Mouse (Mus musculus) thymus, postnatal 14 days (tissue): ENCODE measurements around the gene Rdh16.
A peak's percentile ranks its signal among the peaks of the same experiment; 100 is the strongest.
"Not testable (repeated sequence)": the region's sequence is repeated elsewhere in the genome, so short reads cannot be mapped to it uniquely, and the experiment has no call there.

Experiments used
- DNase-seq: peaks from one replicate; pipeline ENCODE4 v3.0.0; 2021

Rdh16 gene

DNA sequence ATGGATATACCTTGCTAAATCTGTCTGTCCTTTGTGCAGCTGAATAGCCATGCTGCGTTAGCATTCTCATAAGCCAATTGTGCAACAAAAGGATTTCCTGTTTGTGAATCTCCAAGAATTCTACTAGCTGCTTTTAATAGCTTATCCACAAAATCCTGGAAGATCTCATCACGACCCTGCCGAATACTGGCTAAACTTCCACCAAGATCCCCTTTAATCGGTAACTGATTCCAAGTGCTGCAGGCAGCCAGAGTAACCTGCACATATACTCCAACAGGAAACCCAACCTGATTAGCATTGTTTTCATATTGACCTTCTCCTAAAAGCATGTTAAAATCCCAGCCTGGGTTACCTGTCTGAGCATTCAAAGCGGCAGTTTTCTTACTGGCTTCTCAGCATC lies 34.3 kb downstream of the Rdh16 start:
- no peak for DNase-seq

DNA sequence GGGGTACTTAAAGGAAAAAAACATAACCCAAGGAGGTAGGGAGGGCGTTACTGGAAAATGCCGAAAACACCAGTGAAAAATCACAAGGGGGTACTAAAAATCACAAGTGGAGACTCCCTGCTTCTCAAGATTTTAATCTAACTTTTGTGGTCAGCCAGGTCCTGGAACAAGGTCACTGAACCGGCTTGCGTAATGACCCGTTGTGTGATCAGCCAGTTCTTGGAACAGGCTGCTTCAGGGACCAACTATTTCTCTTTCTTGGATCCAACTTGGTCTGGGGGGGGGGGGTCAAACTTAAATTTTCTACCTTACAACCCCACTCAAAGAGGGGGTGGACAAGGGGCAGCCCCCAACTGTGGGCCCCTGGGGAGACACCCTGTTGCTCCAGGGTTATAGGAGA lies 36.8 kb downstream of the Rdh16 start:
- not testable (repeated sequence) for DNase-seq

DNA sequence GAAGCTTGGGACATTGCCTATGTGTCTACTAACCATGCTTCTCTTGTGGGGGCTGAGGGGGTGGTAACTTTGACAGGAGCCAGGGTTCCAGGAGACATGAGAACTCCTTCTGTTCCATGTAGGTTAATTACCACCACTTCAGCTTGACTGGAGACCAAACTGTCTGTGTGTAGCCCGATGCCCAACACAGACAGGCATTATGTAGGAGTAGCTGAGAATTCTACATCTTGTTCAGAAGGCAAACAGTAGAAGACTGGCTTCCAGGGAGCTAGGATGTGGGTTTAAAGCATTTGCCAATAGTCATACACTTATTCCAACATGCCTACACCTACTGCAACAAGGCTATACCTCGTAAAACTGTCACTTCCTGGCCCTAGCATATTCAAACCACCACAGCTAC lies 37.6 kb downstream of the Rdh16 start:
- DNase-seq, result no peak

DNA sequence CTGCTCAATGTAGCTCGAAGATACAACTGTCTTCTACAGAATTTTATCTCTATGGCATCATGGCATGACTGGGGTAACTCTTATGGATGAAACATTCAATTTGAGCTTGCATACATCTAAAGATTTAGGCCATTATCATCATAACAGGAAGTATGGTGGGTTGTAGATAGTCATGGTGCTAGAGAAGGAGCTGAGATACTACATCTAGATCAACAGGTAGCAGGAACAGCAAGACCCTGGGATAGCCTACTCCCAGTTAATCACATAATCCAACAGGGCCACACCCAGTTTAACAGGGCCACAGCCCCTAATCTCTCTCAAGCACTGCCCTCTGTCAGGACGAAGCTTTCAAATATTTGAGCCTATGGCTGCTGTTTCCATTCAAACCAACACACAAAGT lies 39.8 kb downstream of the Rdh16 start:
- no peak for DNase-seq

DNA sequence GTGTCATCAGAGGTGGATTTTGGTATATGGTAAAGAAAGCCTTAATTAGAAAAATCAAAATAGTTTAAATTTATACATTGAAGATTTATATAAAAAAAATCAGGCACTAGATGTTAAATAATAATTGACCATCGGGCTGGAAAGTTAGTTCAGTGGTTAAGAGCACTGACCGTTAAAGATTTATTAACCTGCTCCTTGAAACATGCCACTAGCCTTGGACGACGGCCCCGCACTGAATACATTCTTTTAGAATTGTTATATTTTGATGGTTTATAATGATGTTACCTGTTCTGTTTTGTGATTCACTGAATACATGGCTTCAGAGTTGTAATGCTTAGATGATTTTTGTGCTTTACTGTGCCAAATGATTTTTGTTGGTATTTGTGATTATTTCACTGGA lies 45.0 kb downstream of the Rdh16 start:
- DNase-seq, result not testable (repeated sequence)

DNA sequence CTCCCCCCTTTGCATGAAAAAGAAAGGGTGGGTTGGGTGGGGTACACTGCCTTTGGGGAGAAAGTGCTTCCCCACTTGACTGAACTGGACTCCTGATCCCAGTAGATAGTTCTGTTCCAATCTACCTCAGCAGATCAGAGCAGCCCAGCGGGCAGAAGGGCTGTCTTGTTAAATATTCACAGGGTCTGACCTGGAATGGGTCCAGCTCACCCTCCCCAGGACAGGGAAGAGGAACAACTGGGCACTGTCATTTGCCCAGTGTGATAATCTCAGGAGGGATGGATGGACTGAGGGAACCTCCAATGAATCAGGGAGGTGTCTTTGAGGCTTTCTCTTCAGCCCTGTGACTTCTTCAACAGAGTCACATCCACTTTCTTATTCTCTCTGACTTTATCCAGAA lies 47.1 kb downstream of the Rdh16 start:
- DNase-seq, result no peak

DNA sequence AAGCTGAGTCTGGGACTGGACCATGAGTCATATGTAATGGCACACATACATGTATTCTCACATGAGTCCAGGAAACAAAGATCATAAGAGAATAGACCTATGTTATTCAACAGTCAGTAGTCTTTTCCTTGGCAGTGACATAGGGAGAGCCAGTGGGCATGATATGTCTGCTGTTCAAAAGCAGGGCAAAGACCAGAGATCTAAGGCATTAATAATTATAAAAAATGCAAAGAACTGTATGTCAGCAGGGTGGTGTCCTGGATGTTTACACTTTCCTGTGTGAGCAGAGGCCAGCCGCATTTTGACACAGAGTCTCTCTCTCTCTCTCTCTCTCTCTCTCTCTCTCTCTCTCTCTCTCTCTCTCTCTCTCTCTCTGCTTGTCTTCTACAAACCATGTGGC lies 48.7 kb downstream of the Rdh16 start, which contains the start of gene Rdh19:
Rdh19 (plus strand) TSS at position 301 of the 400 bp plus-strand sequence.
- DNase-seq, result no peak

DNA sequence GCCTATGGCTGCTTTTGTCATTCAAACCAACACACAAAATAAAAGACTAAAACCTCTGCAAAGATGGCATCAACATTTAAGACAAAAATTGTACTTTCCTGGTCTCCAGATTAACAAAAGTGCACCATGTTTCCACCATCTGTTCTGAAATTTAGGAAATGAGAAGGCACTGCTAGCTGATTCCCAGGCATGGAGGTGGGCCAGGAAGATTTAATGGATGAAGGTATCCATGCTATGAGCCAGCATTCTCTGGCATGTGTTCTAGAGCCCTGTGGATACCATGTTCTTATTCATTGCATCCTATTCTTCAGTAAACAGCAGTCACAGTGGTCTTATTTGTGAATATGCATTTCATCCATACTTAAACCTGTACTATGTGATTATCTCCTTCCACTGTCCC lies 55.4 kb downstream of the Rdh16 start:
- DNase-seq, result no peak

DNA sequence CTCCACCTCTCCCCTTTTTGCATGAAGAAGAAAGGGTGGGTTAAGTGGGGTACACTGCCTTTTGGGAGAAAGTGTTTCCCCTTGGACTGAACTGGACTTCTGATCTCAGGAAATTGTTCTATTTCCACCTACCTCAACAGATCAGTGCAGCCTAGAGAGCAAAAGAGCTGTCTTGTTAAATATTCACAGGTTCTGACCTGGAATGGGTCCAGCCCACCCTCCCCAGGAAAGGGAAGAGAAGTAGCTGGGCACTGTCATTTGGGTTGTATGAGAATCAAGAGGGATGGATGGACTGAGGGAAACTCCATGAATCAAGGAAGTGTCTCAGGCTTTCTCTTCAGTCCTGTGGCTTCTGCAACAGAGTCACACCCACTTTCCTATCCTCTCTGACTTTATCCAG lies 64.0 kb downstream of the Rdh16 start:
- DNase-seq, result no peak

DNA sequence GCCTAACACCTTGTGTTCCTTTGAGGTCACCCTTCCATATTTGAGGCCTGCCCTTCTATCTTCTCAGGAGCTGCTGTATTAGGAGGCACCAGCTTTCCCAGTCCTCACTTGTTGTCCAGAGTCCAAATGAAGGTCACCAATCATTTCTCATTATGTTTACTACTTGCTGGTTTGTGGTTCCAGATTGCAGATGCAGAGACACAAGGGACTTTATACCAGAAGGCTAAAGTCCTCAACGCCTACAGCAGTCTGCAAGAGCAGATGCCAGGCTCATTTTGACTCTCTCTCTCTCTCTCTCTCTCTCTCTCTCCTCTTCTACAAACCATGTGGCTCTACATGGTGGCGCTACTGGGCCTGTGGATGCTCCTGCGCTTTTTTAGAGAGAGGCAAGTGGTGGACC lies 65.3 kb downstream of the Rdh16 start, which contains the start of gene Rdh16f2:
Rdh16f2 (plus strand) TSS at position 243 of the 400 bp plus-strand sequence.
- DNase-seq, result no peak

DNA sequence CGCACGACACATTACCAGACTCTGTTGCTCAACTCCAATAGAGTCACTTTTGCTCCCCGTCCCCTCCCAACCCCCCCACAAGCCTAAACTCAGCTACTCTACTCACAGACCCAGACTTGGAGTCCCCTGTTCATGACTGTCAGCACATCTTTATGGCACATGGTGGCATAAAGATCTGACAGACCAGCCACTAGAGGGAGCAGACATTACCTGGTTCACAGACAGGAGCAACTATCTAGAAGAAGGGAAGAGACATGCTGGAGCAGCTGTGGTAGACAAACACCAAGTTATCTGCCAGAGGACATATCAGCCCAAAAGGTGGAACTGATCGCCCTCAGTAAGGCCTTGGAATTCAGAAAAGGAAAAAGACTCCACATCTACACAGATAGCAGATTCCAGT lies 71.5 kb downstream of the Rdh16 start:
- DNase-seq, result peak; percentile 28

DNA sequence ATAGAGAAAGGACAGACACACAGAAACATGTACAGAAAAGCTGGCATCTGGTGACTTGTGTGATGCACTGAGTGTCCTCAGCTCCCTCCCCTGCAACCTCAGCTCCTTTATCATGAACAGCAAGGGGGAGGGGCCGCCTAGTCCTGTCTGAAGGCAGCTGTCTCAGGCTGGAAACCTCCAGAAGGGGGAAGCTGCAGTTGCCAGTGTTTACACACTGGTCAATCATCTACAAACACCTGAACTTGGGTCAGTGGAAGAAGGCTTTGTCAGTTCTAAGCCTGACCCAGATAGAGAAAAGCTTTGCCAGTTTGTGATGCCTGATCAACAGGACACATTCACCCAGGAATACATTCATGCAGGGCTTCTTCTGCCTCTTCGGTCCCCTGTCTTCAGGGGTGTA lies 76.7 kb downstream of the Rdh16 start:
- no peak for DNase-seq

DNA sequence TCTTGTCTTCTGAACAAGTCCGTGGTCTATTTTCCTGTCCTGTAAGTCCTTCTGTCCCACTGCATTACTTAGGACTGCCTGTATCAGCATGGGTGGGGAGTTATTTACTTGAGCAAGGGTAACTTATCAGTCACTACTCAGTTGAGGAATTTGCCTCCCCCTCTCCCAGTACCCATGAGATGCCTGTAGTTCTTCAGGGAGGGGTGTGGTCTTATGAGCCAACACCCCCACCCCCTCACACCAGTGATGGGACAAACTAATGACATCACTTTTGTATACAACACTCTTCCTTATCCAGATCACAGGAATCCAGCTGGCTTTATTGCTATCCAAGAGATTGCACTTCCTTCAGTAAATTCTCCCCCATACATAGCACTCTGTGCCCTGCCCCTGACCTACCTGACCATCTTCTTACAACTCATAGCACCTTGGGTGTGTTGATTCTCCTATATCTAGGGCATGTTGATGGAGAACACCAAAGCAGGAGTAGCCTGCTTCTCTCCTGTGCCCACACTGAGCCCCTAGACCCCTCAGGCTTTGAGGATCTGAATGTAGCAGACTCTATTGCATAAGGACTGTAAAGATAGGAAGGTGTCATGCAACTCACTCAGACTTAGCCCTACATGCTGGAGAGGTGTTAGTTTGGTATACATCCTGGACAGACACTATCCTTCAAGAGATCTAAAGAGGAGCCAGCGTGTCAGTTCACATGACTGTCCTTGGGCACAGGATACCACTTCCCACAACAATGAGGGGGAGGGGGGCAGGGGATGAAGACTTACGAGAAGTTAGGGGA lies 77.5 kb downstream of the Rdh16 start:
- DNase-seq, result no peak

DNA sequence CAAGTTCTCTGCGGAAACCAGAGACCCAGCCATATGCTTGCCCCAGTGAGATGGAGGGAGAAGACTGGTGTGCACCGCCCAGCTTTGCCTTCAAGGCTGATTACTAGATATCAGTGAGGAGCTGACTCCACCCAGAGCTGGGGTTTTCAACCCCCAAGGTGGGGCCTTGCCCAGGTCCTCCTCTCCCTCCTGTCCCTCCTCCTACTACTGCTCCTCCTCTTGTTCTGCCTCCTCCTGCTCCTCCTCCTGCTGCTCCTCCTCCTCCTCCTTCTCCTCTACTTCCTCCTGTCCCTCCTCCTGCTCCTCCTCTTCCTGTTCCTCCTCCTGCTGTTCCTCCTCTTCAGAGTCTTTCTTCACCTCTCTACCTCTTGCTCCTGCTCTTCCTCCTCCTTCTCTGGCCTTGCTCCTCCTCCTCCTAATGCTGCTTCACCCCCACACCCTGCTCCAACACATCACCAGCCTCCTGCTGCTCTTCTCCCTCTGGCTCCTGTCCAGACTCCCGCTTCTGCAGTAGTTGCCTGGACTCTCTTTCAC lies 78.3 kb downstream of the Rdh16 start:
- no peak for DNase-seq

DNA sequence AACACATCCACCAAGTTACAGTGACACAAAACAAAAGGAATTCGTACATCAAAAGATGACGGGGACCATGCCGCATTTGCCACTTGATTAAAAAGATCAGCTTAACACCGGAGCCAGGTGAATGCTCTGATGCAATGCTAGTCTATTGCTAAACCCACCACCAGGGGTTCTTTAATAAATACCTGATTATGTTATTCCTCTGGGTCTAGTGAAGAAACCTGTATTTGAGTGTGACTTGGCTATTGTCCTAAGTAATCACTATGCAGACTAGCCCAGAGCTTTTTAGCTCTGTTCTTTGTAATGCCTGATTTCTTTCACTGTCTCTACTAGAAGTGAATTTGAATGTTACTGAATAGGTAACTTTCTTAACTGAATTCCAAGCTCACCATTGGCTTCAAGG lies 80.1 kb downstream of the Rdh16 start:
- DNase-seq, result no peak

DNA sequence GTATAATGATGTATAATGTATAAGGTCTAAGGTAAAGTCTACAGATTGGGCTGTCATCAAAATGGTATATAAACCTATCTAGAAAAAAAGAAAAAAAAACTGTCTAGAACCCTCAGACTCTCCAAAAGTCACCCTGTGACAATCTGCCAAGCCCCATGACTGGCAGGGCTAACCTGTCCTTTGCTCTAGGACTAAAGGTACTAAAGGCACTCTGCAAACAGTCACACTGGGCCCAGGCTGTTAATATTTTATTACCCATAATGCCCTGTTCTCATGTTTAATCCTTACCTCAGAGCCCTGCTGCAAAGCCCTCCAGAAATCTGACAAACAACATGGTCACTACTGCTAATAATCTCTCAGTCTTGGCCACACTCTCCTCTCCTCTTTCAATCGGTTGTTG lies 85.6 kb downstream of the Rdh16 start:
- no peak for DNase-seq

DNA sequence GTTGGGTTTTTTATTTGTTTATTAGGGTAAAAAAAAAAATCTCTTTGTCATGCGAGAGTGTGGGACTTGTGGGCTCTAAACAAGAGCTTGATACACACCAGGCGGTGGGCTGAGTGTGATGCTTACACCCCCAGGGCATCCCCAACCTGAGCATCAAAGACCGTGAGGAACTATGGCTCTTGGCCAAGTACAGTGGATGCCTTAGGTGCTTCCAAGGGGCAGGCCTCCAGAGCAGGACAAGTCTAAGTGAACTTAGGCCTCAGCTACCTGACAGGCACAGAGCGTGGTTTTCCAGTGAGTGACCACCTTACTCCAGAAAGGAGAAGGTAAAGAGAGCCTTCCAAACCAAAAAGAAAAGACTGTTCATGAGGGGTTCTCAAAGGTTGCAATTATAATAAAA lies 86.0 kb downstream of the Rdh16 start:
- no peak for DNase-seq

DNA sequence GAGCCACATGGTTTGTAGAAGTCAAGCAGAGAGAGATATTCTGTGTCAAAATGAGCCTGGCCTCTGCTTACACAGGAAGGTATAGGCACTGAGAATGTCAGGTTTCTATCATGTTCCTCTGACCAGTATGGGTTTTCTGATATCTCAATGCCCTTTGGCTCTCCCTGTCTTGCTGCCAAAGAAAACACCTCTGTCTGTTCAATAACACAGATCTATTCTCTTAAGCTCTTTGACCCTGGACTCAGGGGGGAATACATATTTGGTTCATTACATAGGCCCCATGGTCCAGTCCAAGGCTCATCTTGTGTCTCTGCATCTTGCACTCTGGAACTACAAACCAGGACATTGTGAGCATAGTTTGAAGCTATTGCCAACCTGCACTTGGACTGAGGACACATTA lies 87.7 kb downstream of the Rdh16 start, which contains the start of gene Rdh7:
Rdh7 (minus strand) TSS at position 213 of the 400 bp plus-strand sequence.
- no peak for DNase-seq

DNA sequence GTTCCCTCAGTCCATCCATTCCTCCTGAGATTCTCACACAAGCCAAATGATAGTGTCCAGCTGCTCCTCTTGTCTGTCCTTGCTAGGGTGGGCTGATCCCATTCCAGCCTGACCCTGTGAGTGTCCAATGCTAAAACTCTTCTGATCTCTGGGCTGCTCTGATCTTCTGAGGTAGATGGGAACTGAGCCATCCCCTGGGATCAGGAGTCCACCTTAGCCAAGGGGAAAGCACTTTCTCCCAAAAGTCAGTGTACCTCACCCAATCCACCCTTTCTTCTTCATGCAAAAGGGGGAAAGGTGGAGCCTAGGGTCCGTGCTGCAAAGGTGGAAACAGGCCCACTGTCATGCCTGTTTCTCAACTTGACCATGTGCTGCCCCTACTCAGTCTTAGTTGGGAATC lies 90.5 kb downstream of the Rdh16 start:
- DNase-seq, result no peak

DNA sequence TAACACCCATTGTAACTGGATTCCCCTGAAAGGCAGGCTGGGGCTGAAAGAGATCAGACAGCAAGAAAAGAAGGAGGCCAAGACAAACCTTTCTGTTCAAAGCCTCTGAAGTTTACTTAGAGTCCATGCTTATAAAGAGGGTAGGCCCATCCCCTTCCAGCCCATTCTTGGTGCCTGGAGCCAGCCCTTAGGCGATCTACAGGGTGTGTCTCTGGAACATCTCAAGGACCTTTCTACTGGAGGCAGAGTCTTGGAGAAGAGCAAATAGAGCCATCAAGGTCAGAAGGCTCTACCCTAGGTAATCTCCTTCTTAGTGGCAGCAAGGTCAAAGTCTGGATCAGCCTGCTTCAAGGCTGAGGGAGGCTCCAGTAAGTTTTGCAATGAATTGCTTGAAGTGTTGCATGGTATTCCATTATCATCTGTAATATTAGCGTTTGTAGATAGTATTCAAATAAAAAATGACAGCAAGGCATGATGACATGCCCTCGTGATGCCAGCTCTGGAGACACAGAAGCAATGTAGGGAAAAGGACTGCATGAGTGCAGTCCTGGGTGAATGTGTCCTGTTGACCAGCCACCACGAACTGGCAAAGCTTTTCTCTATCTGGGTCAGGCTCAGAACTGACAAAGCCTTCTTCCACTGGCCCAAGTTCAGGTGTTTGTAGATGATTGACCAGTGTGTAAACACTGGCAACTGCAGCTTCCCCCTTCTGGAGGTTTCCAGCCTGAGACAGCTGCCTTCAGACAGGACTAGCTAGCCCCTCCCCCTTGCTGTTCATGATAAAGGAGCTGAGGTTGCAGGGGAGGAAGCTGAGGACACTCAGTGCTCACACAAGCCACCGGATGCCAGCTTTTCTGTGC lies 92.4 kb downstream of the Rdh16 start:
- DNase-seq, result peak; percentile 42
